Mouse (Mus musculus) myocyte (in vitro differentiated cells): ENCODE measurements around the gene Chd9.

ENCODE experiments used
- E2F4 ChIP-seq: IDR thresholded peaks from one replicate; pipeline ENCODE4 v1.6.1; 2011; ENCODE audit warnings: mild to moderate bottlenecking, control low read depth, moderate library complexity; ENCODE audit not compliant: insufficient read depth
- MAX ChIP-seq: IDR thresholded peaks from one replicate; pipeline ENCODE4 v1.6.1; 2011; ENCODE audit warnings: low read depth, mild to moderate bottlenecking, control low read depth
- MYOD1 ChIP-seq, 3 experiments: IDR thresholded peaks; one replicate each; pipeline ENCODE4 v1.6.1; 2011; ENCODE audit warnings: control low read depth in 2 of 3, low read depth in 2 of 3, mild to moderate bottlenecking in 2 of 3, moderate library complexity in 1 of 3; ENCODE audit not compliant: insufficient read length in 2 of 3, control insufficient read depth in 1 of 3
- POLR2A ChIP-seq: IDR thresholded peaks from one replicate; pipeline ENCODE4 v1.6.1; 2011; ENCODE audit warnings: low read depth, mild to moderate bottlenecking, control low read depth, moderate library complexity; ENCODE audit not compliant: insufficient read length
- POLR2AphosphoS2 ChIP-seq: IDR thresholded peaks from one replicate; pipeline ENCODE4 v1.6.1; 2011; ENCODE audit warnings: low read depth, control low read depth; ENCODE audit not compliant: insufficient read length
- TCF12 ChIP-seq: IDR thresholded peaks from one replicate; pipeline ENCODE4 v1.6.1; 2011; ENCODE audit warnings: mild to moderate bottlenecking, control low read depth; ENCODE audit not compliant: poor library complexity, insufficient read depth, severe bottlenecking

DNA sequence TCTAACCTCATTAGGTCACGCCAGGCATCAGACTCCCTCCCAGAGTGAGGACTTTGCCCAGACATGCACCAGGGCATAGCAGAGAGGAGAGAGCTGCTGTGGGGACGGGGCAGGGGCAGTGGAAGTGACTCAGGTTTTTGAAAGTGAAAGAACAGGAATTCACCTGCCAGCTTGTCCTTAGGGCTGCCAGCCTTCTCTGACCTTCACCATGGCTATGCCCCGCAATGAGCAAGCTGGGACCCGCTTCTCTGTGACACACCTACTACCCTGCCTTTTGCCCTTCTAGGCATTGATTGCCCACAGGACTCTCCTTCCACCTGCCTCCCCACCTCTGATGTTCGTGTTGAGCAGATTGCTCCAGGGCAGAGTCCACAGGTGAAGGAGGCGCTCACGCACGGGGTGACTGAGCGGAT lies 2.7 kb upstream of the Chd9 start:
- TF ChIP-seq POLR2AphosphoS2 (no peak), POLR2A (no peak), MYOD1 (IDR thresholded peaks at IDR 0.05; ENCODE audit: control insufficient read depth in 1 of 3, insufficient read length in 2 of 3, low read depth in 2 of 3) (no peak), E2F4 (no peak), MAX (no peak), TCF12 (no peak)
